Mouse (Mus musculus): Measurements from ENCODE around the gene Rce1. TPM values are rescaled to one million over a fixed set of nuclear protein-coding genes. Genes with fewer than 3 reads are reported as not detected.
"Not testable (repeated sequence)": the region's sequence is repeated elsewhere in the genome, so short reads cannot be mapped to it uniquely, and the experiment has no call there.

The Rce1 gene
- total and polyA plus RNA-seq, 2 experiments from 2014 or later: 43.3 to 85.1 TPM

GRCm38 (mm10) chr19:4588430-4588829, 37.0 kb downstream of the Rce1 start:
- H3K4me2 ChIP-seq (ENCODE audit: low read depth, low read length, poor library complexity, severe bottlenecking): no peak overlapping the region
- H3K4me3 ChIP-seq (ENCODE audit: low read depth, low read length): no peak overlapping the region
- no peak overlapping the region for H3K9ac ChIP-seq (replicated peaks; ENCODE audit: low read length, poor library complexity, severe bottlenecking)
- H3K27me3 ChIP-seq (ENCODE audit: insufficient read depth, low read length): no peaks in the 10 kb centered on the region
- ATAC-seq (ENCODE audit: low FRiP score) (no peak), DNase-seq (ENCODE audit: low spot score) (no peak)
- no peaks in the 10 kb centered on the region for H3K4me1 ChIP-seq (ENCODE audit: insufficient read depth, low read length)
- no peak for TF ChIP-seq CTCF (IDR thresholded peaks at IDR 0.05)
- H3K36me3 ChIP-seq (ENCODE audit: insufficient read depth, low read length): no peaks in the 10 kb centered on the region
- H3K9me3 ChIP-seq (ENCODE audit: low read length): no peaks in the 10 kb centered on the region
- H3K27ac ChIP-seq (ENCODE audit: low read depth, low read length): no peak overlapping the region
- 73% methylated on average over 3 of the region's 3 CpGs for WGBS

GRCm38 (mm10) chr19:4587426-4587825, 38.0 kb downstream of the Rce1 start:
- ATAC-seq (ENCODE audit: low FRiP score): no peak
- Histone ChIP-seq H3K36me3 (ENCODE audit: insufficient read depth, low read length) (no peaks in the 10 kb centered on the region), H3K9me3 (ENCODE audit: low read length) (no peaks in the 10 kb centered on the region)

GRCm38 (mm10) chr19:4586783-4587182, 38.7 kb downstream of the Rce1 start:
- not testable (repeated sequence) for H3K27ac ChIP-seq (ENCODE audit: low read depth, low read length); H3K4me3 ChIP-seq (ENCODE audit: low read depth, low read length); ATAC-seq (ENCODE audit: low FRiP score); H3K4me1 ChIP-seq (ENCODE audit: insufficient read depth, low read length); H3K36me3 ChIP-seq (ENCODE audit: insufficient read depth, low read length); H3K4me2 ChIP-seq (ENCODE audit: low read depth, low read length, poor library complexity, severe bottlenecking); H3K27me3 ChIP-seq (ENCODE audit: insufficient read depth, low read length); DNase-seq (ENCODE audit: low spot score); H3K9me3 ChIP-seq (ENCODE audit: low read length); H3K9ac ChIP-seq (replicated peaks; ENCODE audit: low read length, poor library complexity, severe bottlenecking)

More at GRCm38 (mm10) chr19:4587426-4587825, 38.0 kb downstream of the Rce1 start:
- Histone ChIP-seq H3K4me3 (ENCODE audit: low read depth, low read length) (no peak overlapping the region), H3K27ac (ENCODE audit: low read depth, low read length) (no peak overlapping the region), H3K4me1 (ENCODE audit: insufficient read depth, low read length) (no peaks in the 10 kb centered on the region), H3K4me2 (ENCODE audit: low read depth, low read length, poor library complexity, severe bottlenecking) (no peak overlapping the region), H3K9ac (replicated peaks; ENCODE audit: low read length, poor library complexity, severe bottlenecking) (no peak overlapping the region), H3K27me3 (ENCODE audit: insufficient read depth, low read length) (no peaks in the 10 kb centered on the region)
- DNase-seq (ENCODE audit: low spot score): no peak
- 60% methylated on average over 2 of the region's 2 CpGs for WGBS
- TF ChIP-seq CTCF (IDR thresholded peaks at IDR 0.05): no peak

GRCm38 (mm10) chr19:4583856-4584255, 41.6 kb downstream of the Rce1 start:
- H3K9me3 ChIP-seq (ENCODE audit: low read length): no peaks in the 10 kb centered on the region
- H3K4me3 ChIP-seq (ENCODE audit: low read depth, low read length): no peak overlapping the region
- ATAC-seq (ENCODE audit: low FRiP score) (no peak), DNase-seq (ENCODE audit: low spot score) (no peak)
- no peak overlapping the region for H3K9ac ChIP-seq (replicated peaks; ENCODE audit: low read length, poor library complexity, severe bottlenecking)
- H3K27ac ChIP-seq (ENCODE audit: low read depth, low read length): no peak overlapping the region
- TF ChIP-seq CTCF (IDR thresholded peaks at IDR 0.05): no peak
- H3K27me3 ChIP-seq (ENCODE audit: insufficient read depth, low read length): no peaks in the 10 kb centered on the region
- 67% methylated on average over 2 of the region's 2 CpGs for WGBS
- H3K4me1 ChIP-seq (ENCODE audit: insufficient read depth, low read length): no peaks in the 10 kb centered on the region
- H3K36me3 ChIP-seq (ENCODE audit: insufficient read depth, low read length): no peaks in the 10 kb centered on the region
- no peak overlapping the region for H3K4me2 ChIP-seq (ENCODE audit: low read depth, low read length, poor library complexity, severe bottlenecking)

- 85% methylated on average over 5 of the region's 5 CpGs for WGBS
- no peak for TF ChIP-seq CTCF (IDR thresholded peaks at IDR 0.05)
- H3K4me3 ChIP-seq (ENCODE audit: low read depth, low read length): no peak overlapping the region
- no peaks in the 10 kb centered on the region for H3K27me3 ChIP-seq (ENCODE audit: insufficient read depth, low read length)
- no peaks in the 10 kb centered on the region for H3K4me1 ChIP-seq (ENCODE audit: insufficient read depth, low read length)
- no peak for DNase-seq (ENCODE audit: low spot score)
- no peak for ATAC-seq (ENCODE audit: low FRiP score)
- H3K9ac ChIP-seq (replicated peaks; ENCODE audit: low read length, poor library complexity, severe bottlenecking): no peak overlapping the region
- H3K4me2 ChIP-seq (ENCODE audit: low read depth, low read length, poor library complexity, severe bottlenecking): no peak overlapping the region
- H3K27ac ChIP-seq (ENCODE audit: low read depth, low read length): no peak overlapping the region
- no peaks in the 10 kb centered on the region for H3K9me3 ChIP-seq (ENCODE audit: low read length)
- H3K36me3 ChIP-seq (ENCODE audit: insufficient read depth, low read length): no peaks in the 10 kb centered on the region
Measured at GRCm38 (mm10) chr19:4579296-4579695, 46.1 kb downstream of the Rce1 start.

- ATAC-seq (ENCODE audit: low FRiP score) (no peak), DNase-seq (ENCODE audit: low spot score) (no peak)
- 80% methylated on average over 2 of the region's 2 CpGs for WGBS
- no peak overlapping the region for H3K4me2 ChIP-seq (ENCODE audit: low read depth, low read length, poor library complexity, severe bottlenecking)
- no peaks in the 10 kb centered on the region for H3K4me1 ChIP-seq (ENCODE audit: insufficient read depth, low read length)
- no peak for TF ChIP-seq CTCF (IDR thresholded peaks at IDR 0.05)
- H3K36me3 ChIP-seq (ENCODE audit: insufficient read depth, low read length): no peaks in the 10 kb centered on the region
- no peak overlapping the region for H3K27ac ChIP-seq (ENCODE audit: low read depth, low read length)
- H3K27me3 ChIP-seq (ENCODE audit: insufficient read depth, low read length): no peaks in the 10 kb centered on the region
- no peak overlapping the region for H3K4me3 ChIP-seq (ENCODE audit: low read depth, low read length)
- no peaks in the 10 kb centered on the region for H3K9me3 ChIP-seq (ENCODE audit: low read length)
- H3K9ac ChIP-seq (replicated peaks; ENCODE audit: low read length, poor library complexity, severe bottlenecking): no peak overlapping the region
Measured at GRCm38 (mm10) chr19:4578799-4579198, 46.6 kb downstream of the Rce1 start.

Data from midbrain, postnatal 0 days (tissue).